Mouse (Mus musculus): ENCODE data around the gene Cdh4.

Cdh4 gene

GRCm38 (mm10) chr2:179467839-179468445 lies 25.7 kb downstream of the Cdh4 start:
- in situ Hi-C loops (cut with MboI, MseI), result no loop called here

DNA sequence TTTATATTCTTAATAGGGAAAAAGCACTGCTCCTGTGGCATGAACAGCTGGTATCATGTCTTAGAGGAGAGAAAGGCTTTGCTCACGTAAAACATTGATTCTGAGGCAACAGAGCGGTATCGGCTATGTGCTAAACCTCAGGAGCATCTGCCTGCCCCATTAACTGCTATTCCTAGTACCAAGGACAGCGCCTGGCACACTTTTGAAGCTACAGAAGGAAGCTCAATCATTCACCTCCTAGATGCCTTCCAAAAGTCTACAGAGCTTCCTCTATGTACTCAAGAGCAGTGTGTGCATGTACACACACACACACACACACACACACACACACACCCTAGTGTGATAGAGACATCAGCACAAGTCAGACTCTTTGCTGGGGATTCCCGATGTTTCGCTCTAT lies 34.4 kb downstream of the Cdh4 start:
- in situ Hi-C loops (cut with MboI, MseI), result loop anchor here in 1 of 2 experiments (10.0 kb wide), 1 partner anchor 1638 kb away; no protein-coding TSS in a partner anchor

DNA sequence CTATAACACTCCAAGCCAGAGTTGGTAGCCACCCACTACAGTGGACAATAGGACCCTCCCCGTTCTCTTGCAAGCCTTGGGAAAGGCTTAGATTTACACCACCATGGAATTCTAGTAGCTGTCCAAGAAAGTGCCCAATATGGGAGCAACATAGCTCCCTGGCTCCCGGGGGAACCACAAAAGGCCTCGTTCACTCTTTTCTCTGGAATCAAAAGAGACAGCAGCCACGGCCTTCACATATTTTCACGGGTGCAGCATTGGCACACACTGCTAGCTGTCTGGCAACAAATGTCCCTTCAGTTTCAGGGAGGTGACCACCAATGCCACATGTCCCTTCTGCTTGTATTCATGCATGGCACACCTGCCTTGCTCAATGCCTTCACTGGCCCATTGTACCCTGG lies 38.6 kb downstream of the Cdh4 start:
- in situ Hi-C loops (cut with MboI, MseI), result no loop called here

- in situ Hi-C loops (cut with MboI, MseI), result no loop called here
Observed at GRCm38 (mm10) chr2:179481363-179481762, 39.1 kb downstream of the Cdh4 start.

- in situ Hi-C loops (cut with MboI, MseI), result no loop called here
Observed at GRCm38 (mm10) chr2:179488526-179489139, 46.4 kb downstream of the Cdh4 start.

DNA sequence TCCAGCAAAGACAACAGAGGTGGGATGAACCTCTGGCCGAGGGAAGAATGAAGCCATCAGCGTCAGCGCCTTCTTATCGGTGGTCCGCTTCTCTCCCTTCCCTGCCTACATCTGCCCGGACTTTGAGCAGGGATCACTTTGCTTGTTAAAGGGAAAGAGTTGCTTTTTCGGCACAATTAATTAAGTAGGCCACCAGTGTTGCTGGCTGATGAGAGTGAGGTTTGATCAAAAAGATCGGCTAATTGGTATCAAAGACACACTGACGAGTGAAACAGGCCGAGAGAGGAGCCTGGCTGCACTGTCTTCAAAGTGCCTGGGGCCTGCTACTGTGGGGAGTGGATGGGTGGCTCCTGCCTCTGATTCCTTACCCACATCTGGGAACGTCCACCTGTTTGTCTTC lies 49.7 kb downstream of the Cdh4 start:
- in situ Hi-C loops (cut with MboI, MseI), result no loop called here

- in situ Hi-C loops (cut with MboI, MseI), result no loop called here
Observed at GRCm38 (mm10) chr2:179494276-179494675, 52.0 kb downstream of the Cdh4 start.

- in situ Hi-C loops (cut with MboI, MseI), result no loop called here
Observed at GRCm38 (mm10) chr2:179510439-179510838, 68.2 kb downstream of the Cdh4 start.

DNA sequence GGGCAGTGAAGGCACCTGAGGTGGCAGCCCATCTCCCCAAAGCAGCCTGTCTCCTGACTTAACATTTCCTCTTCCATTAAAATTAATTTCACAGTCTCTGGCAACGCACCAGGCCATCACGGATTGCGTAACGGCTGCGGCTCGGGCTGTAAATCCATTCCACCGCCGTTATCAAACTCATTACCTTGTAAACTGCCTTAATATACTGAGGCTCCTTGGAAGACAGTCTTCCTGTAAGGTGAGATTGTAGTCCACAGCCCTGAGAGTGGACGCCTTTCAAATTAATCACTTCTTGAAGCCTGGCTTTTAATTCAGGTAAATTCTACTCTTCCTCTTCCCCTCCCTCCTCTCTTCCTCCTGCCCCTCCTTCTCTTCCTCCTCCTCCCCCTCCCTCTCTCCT lies 74.3 kb downstream of the Cdh4 start:
- in situ Hi-C loops (cut with MboI, MseI), result no loop called here

DNA sequence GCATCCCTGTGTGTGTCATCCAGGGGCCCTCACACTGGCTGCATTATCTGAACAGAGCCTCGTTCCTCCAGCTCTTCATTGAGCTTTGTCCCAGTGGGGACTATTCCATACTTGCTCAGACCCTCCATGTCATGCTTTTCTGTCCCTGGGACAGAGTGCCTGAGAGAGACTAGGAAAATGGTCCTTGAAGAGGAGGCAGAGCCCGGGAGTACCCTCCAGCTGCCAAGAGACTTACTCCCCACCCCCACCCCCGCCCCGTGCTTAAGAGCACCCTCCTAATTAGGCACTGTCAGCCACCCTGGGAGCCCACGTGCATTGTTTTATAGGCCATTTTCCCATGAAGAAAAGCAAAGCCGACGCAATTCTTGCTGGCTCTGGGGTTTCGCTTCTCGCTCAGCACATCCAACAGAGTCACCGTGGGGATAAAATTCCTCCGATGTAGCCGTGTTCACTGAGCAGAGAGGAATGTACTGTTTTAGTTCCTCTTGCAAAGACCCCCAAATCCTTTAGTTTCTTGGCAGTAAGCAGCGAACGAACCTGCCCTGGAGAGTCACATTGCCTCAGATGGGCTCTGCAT lies 76.3 kb downstream of the Cdh4 start:
- in situ Hi-C loops (cut with MboI, MseI), result no loop called here

DNA sequence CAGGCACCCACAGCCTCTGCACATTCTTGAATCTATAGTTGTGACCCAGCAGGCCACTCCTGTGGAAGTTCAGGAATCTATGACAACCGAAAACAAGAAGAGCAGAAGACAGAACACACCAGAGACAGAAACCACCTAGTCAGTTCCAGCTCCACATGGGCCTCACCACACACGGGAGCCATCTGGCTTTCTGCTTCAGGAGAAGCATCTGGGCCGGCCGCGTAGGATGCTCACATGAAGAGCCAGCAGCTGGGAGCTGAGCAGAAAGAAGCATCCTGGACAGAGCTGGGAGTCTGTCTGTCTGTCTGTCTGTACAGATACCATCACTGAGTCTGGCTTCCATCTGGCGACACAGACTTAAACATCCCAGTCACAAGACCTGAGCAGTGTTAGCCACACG lies 76.9 kb downstream of the Cdh4 start:
- in situ Hi-C loops (cut with MboI, MseI), result no loop called here

GRCm38 (mm10) chr2:179519931-179520330 lies 77.7 kb downstream of the Cdh4 start:
- in situ Hi-C loops (cut with MboI, MseI), result no loop called here

- in situ Hi-C loops (cut with MboI, MseI), result no loop called here
Observed at GRCm38 (mm10) chr2:179520941-179521340, 78.7 kb downstream of the Cdh4 start.

- in situ Hi-C loops (cut with MboI, MseI), result no loop called here
Observed at GRCm38 (mm10) chr2:179521444-179521843, 79.2 kb downstream of the Cdh4 start.

- in situ Hi-C loops (cut with MboI, MseI), result no loop called here
Observed at GRCm38 (mm10) chr2:179522141-179522540, 79.9 kb downstream of the Cdh4 start.

DNA sequence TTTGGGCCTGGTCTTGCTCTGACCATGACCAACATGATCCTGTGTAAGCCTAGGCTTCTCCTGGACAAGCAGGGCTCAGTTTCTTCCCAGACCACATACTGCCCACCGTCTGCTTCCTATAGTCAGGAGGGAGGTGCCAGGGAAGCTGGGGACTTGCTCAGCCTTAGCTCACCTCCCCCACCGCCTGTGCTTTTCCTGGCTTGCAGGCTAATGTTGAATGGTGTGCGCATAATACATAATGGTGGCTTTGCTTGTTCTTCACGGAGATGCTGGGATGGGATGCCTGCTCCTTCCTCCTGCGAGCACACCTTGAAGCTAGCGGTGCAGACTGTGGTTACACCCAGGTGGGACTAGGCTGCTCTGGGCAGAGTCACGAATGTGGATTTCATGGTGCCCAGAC lies 84.7 kb downstream of the Cdh4 start:
- in situ Hi-C loops (cut with MboI, MseI), result no loop called here

DNA sequence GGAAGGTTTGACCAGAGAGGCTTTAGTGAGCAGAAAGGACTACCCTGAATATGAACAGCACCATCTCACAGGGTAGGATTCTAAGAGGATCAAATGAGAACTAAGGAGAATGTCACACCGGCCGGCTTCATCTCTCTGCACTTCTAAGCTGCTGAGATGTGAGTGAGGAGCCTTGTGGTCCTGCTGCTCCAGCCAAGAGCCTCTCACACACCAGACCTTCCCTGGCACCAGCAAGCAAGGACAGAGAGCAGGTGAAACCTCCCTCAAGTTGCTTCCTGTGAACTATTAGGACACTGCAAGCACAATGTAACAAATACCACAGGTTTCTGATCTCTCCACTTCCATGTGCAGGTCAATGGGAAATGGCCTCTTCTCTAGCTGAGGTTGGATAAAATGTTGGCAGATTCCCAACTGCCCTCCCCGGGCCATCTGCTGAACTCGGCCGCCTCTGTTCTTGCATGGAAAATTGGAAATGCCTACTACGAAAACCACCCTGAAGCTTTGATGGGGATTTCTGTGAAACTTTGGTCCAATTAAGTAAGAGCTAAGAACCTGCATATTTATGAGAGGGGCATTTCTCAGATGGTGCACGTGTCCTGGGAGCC lies 88.3 kb downstream of the Cdh4 start:
- in situ Hi-C loops (cut with MboI, MseI), result loop anchor here in 1 of 2 experiments (10.0 kb wide), 1 partner anchor 756 kb away; no protein-coding TSS in a partner anchor

GRCm38 (mm10) chr2:179533196-179533595 lies 91.0 kb downstream of the Cdh4 start:
- in situ Hi-C loops (cut with MboI, MseI), result loop anchor here in 1 of 2 experiments (10.0 kb wide), 1 partner anchor 758 kb away; no protein-coding TSS in a partner anchor

DNA sequence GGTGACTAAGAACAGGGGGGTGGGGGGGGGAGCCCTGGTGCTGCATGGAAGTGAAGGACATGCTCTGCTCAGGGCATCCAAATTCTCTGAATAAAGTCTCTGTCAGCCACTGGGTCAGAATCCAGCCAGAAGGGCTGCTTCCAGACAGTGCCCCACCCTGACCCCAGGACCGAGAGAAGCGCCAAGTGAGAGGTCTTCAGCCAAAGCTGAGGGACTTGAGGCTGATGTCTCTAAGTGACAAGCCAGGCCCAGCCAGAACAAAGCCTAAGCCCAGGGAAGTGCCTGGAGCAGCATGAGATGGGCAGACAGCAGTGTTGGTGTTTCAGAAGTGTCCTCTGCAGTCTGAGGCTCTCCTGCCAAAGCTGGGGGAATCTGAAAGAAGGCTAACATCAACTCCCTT lies 91.7 kb downstream of the Cdh4 start:
- in situ Hi-C loops (cut with MboI, MseI), result loop anchor here in 1 of 2 experiments (10.0 kb wide), 1 partner anchor 759 kb away; no protein-coding TSS in a partner anchor

DNA sequence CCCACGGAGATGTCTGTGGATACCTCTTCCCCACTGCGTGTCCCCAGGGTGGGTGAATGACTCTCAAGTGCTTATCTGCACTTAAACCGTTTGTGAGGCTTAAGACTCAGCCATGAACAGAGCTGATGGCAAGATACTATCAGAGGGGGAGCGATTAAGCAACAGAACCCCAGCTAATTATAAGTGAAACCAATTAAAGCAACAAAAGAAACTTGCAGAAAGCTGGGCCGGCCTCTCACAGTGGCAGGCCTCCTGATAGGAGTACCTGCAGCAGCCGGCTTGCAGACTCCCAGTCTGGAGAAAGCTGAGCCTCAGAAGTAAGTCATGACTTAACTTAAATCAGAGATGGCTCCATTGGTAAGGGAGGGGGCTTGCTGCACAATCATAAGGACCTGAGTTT lies 93.0 kb downstream of the Cdh4 start:
- in situ Hi-C loops (cut with MboI, MseI), result loop anchor here in 1 of 2 experiments (10.0 kb wide), 1 partner anchor 760 kb away; no protein-coding TSS in a partner anchor

GRCm38 (mm10) chr2:179536762-179537161 lies 94.5 kb downstream of the Cdh4 start:
- in situ Hi-C loops (cut with MboI, MseI), result loop anchor here in 1 of 2 experiments (10.0 kb wide), 1 partner anchor 762 kb away; no protein-coding TSS in a partner anchor

DNA sequence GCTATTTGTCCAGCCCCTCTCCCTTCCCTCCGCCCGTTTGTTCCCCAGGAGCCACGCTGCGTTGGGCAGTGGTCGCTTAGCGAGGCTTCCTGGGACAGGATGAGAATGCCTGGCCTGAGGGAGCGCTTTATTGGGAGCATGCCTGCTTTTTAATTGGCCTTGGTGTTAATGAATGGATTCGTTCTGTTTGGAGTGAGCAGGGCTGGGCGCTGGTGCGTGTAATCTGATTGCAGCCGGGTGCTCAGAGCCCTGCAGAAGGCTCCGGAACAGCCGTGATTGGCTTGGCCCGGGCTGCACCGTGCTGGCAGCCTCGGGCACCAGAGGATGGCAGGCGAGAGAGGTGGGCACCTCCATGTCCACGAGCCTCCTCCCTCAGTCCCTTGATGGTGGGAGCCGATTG lies 95.2 kb downstream of the Cdh4 start:
- in situ Hi-C loops (cut with MboI, MseI), result loop anchor here in 1 of 2 experiments (10.0 kb wide), 1 partner anchor 763 kb away; no protein-coding TSS in a partner anchor
